Mouse (Mus musculus) G1E-ER4 (cell line): ENCODE measurements around the gene Anks1b. TPM values are rescaled to one million over a fixed set of nuclear protein-coding genes. Genes with fewer than 3 reads are reported as not detected.

ENCODE experiments used
- GATA1 ChIP-seq: IDR thresholded peaks from one replicate; pipeline ENCODE4 v1.8.0; 2012; ENCODE audit warnings: low read length, inconsistent platforms
- polyA plus RNA-seq: library from polyadenylated mRNA; stranded (reverse); fragments of >175 nt; gene quantifications from 2 replicates; pipeline ENCODE4 v1.2.3, GENCODE M21; 2012

Gene Anks1b
- polyA plus RNA-seq, 1 experiment, result not detected

DNA sequence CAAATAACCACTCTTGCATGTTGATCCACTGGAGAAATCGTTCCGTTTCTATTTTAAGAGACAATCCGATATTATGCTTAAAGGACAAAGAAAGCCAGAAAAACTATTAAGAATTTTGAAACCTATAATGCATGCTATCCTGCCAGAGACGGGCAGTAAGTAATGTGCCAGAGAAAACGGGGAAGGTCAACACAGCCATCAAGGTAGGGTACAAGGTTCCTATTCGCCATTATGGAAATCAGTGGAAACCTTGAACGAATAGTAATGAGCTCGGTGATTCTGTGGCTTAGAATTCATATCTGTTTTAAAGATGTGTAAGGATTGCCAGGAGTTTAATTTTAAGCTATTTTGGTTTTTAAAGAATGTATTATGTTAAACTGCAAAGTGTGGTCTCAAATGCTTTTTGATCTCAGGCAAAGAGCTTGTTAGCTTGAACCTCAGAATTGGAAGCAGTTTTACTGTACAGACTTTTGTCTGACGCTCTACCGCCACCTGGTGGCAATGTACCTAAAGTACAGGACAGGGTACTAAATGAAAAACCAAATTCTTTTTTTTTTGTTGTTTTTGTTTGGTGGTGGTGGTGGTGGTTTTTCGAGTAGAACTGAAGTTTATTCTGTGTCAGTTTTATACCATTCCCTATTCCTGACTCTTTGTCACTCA is 816.7 kb downstream of the Anks1b start:
- no peak for TF ChIP-seq GATA1

DNA sequence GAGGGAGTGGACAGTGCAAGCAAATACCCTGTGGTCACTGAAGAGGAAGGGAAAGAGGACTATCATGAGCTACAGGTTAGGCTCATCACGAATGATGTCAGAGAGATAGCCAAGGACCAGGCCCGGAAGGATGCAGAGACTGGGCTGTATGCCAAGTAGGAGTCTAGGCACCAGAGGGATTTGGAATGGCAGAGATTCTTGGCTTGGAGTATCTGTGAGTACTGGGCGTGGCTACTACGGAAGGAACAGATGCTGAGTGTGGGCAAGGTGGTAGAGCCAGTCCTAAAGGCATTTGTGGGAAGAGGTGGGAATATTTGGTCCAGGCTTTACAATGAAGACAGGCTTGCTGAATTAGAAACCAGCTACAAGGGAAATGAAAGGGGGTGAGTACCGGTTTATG is 823.4 kb downstream of the Anks1b start:
- no peak for TF ChIP-seq GATA1

DNA sequence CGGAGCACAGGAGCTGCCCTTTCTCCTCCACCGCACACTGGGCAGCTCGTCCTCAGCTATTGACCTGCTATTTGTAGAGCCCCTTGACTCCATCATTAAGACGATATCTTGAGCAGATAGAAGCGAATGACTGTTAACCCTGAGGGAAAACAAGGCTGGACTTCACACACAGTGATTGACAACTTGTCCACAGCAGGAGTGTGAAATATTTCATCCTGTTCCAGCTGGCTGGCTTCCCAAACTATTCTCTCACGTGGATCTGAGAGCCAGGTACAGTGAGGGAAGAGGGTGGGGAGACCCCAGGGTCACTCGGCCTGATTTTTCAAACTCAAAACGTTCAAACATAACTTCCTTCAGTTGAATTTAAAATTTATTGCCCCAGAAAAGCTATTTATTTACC is 824.1 kb downstream of the Anks1b start:
- TF ChIP-seq GATA1, result no peak

DNA sequence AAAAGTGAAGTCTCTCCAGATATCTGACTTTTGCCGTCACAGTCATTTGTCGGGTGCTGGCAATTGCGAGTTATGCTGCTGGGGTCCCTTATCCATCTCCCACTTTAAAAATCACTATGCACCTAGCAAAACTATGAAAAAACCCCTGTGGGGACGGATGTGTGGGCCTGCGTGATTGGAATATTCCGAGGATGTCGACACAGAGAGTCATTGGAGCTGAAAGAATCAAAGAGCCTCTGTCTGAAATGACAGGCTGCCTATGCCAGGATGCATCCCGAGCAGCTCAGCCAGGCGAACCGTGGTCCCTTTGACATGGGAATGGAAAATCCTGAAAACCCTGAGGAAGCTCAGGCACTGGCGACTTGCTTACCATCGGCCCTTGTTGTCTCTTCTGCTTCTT is 825.9 kb downstream of the Anks1b start:
- no peak for TF ChIP-seq GATA1

DNA sequence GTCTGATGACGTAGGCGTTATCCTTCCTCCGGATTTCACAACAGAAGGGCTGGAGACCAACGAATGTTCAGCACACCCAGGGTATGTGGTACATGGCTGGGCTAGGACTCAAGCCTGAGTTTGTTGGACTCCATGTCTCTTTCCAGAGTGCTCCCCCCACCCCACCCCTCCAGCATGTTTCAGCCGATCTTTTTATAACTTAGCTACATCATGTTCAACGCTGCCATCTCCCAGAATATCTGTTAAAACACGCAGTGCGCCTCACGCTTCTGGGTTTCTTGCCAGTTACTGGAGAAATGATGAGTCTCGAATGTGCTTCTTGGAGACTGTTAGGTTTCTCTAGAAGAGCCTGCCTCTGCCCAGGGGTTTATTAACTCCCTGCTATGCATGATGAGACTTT is 831.3 kb downstream of the Anks1b start:
- TF ChIP-seq GATA1, result no peak

DNA sequence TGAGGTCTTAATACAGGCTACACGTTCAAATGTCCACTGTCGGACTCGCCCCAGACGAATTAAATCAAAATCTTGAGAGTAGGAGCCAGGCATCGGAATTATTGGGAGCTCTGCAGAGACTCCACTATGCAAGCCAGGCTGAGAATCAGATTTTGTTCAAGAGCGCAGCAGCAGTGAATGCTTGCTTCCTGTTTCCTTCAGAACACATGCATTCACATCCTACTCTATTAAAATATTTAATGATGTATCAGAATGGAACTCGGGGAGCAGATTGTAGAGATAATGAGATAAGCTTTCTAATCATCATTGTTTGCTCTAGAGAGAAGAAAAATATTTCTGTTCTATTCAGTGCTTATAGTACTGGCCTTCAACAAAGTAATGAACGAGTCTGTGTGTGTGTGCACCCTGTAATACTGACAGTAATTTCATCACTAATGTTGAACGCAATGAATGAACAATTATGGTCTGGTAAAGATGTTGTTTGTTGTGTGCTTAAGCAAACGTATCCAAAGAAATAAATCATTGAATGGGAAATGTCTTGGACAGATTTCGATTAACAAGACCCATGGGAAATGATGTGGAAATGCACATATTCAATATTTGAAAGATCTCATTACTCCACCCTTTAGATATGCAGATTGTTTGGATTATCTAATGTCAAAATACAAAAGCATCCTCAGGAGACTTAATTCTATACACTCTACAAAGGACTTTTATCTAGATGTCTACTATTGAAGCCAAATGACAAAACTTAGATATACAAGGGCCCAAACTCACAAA is 835.7 kb downstream of the Anks1b start:
- TF ChIP-seq GATA1, result no peak

DNA sequence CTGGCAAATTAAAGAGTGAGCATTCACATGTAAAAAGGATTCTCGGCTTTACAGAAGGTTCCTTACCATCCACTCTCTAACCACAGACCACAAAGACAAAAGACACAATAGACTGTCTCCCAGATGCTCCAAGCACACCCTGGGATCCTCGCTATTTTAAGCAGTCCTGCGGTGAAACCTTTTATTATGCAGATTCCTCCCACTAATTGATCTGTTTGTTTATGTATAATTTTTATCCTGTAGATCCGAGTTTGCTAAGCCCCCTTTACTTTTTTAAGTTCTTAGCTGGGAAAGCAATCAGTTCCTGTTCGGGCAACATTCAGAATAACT is 836.3 kb downstream of the Anks1b start:
- no peak for TF ChIP-seq GATA1

DNA sequence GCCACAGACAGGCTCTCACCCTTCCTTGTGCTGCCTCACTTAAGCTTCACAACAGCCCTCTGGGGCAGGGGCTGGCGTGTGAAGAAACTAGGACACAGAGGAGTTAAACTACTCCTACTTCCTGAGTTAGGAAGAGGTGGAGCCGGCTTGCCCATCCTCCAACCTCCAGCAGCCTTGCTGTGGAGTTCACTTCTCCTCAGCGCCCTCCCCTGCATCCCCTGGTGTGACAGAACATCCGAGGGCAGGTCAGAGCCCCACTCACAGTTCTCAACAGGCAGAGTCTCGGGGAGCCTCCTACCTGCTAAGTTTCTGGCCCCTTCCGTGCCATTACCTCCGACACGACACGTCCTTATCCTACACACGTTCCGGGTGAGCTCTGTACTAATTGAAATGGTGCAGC is 844.7 kb downstream of the Anks1b start:
- TF ChIP-seq GATA1, result no peak

DNA sequence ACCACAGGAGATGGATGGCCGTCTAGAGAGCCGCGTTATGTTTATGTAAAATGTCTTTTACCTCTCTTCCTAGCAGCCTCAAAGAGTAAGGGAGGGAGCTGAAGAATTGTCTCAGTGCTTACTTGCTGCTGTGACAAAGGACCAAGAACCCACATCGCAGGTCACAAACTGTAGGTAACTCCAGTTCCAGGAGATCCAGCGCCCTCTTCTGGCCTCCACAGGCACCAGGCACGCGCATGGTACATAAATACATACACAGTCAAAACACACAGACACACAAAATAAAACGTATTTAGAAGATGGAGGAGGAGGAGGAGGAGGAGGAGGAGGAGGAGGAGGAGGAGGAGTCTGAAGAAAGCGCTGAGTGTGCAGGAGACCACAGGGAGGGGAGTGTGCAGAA is 845.4 kb downstream of the Anks1b start:
- TF ChIP-seq GATA1, result no peak

DNA sequence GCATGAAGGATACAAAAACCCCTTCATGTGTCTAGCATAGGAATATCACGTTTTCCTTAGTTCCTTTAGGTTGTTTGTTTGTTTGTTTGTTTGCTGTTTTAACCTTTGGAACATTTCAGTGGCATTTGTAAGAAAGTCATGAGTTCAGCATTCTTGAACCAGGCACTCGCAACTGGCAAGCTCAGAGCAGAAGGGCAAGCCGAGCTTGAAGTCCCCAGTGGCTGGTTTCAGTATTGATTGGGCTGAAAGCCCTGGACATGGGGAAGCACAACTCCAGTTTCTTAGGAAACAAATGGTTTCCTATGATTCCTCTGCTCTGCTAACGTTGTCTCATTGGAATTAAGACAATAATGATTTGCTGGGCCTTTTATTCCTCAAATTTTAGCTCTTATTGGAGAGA is 846.7 kb downstream of the Anks1b start:
- no peak for TF ChIP-seq GATA1

DNA sequence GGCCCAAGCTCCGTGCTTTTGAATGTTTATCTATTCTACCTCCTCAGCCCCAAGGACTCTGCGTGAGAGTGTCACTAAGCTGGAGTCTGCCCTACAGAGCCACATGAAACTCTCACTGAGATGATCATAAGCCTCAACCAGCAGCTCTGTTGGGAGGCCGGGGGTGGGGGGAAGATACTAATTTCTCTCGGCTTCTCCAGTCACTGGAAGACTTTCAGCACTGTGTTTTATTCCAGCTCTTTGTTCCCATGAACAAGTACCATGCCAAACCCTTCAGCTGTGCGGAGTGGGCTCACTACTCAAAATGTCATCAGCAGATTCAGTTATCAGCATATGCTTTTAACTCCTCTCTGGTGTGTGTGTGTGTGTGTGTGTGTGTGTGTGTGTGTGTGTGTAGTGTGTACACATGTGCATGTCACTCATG is 849.8 kb downstream of the Anks1b start:
- no peak for TF ChIP-seq GATA1

DNA sequence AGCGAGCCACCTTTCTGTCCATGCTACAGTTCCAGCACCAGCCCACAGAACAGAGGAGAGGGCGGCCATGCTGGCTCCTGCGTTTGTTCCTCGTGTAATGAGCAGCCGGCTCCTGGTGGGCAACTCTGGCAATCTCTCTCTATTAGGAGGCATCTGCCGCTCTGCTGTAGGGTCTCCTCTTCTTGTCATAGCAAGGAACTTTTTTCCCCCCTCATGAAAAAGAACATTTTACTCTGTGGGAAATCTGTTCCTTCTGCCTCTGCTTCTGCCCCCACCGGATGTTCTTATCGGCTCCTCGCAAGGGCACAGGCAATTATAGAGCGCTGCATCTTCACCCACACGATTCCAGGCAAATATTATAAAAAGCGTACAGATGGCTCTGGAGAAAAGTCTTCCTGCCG is 850.6 kb downstream of the Anks1b start:
- no peak for TF ChIP-seq GATA1

DNA sequence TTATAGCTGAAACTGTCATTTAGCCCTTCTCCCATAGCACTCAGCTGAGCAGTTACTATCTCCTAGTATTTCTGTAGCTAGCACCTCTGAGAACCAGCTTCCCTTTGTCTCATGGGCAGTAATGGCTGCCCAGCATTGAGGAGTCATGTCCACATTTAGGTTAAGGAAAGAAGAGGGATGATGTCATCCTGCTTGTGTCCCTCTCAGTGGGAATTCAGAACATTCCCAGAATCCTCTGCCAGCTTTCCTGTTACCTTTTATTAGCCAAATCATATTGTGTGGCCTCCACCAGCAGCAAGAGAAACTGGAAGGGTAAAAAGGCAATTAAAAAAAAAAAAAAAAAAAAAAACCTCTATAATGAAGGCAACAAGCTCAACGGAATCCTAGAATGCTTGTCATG is 851.6 kb downstream of the Anks1b start:
- no peak for TF ChIP-seq GATA1

DNA sequence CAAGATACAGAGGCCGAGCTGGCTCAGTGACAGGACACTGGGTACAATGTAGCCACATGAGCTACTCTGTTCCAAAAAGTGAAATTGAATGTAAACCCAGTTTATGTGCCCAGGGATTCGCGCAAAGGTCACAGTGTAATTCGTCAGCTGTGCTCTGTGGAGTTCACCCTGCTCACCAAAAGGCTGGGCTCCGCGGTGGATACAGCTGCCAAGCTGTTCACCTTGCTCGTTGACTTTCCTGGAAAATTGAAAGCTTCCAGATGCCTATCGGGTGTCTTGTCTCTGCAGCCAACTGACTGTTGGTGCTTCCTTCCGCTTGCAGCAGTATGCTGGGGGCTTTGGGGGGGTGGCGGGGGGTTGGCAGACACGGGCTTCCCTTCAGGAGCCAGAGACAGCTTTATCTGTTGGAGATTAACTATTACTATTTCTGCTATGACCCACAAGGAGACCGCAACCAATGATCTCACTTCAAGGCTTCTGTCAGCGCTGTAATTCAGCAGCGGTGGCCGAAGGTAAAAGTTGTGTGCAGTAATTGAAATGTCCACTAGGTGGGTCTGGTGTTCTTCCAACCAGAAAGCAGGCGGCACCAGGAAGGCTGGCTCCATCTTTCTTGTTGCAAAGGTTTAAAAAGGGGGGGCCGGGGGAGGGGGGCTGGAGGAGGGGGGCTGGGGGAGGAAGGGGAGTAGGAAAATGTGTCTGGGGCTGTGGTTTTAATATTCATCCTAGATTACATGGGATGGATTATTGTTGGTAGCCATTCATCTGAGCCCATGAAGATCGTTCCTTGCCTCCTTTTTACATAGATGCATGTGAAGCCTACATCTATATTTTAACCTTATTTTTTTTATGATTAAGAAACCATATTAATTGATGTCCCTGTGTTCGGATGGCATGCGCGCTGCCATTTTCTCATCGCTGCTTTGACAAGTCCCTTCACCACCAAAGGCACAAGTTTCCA is 855.4 kb downstream of the Anks1b start:
- TF ChIP-seq GATA1, result no peak

DNA sequence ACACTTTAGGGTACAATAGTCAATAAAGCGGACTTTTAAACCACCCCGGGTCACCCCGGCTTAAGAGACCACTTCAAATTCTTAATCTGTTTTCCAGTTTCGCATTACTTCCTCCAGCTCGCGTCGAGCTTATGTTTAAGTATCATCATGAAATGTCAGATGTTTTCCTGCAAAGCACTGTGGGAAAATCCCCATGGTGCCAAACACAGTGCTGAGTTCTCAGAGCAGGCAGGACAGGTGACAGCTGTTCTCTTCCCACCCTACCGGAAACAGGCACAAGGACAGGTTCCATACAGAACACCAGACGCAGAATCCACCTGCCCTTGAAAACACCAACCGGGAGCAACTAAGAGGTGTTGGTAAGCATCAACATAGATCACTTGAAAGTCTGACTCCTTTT is 856.2 kb downstream of the Anks1b start:
- TF ChIP-seq GATA1, result no peak

DNA sequence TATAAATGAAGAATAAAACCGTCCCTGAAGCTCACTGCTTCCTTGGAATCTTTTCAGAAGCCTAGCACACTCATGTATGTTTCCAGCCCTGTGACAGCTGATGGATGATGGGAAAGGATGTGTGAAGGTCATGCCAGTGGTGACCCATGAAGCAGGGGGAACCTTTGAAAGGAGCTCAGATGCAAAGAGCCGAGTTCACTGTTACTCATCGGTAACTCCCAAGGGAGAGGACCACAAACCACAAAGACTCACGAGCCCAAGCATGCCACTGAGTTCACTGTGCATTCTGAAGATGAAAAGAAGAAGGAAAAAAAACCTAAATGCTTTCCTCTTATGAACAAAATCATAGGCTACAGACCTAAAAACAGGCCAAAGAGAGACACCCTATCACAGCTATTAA is 859.5 kb downstream of the Anks1b start:
- TF ChIP-seq GATA1, result no peak

DNA sequence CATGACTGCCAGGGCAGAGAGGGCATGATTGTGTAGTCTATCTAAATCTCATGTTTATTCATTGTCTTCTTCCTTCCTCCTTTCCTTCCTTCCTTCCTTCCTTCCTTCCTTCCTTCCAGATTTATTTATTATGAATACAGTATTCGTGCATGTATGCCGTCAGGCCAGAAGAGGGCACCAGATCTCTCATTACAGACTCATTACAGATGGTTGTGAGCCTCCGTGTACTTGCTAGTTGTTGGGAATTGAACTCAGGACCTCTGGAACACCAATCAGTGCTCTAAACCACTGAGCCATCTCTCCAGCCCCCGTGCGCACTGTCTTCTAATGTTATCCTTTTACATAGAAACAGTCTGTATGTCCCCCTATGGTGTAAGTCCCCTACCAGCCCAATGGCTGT is 860.3 kb downstream of the Anks1b start:
- TF ChIP-seq GATA1, result no peak
